Mouse (Mus musculus) urinary bladder, postnatal 25 days (tissue): ENCODE results near the gene Arid5a.

Source experiments
- DNase-seq: peaks from one replicate; pipeline ENCODE4 v3.0.0; 2022; ENCODE audit warnings: low spot score

Gene Arid5a

DNA sequence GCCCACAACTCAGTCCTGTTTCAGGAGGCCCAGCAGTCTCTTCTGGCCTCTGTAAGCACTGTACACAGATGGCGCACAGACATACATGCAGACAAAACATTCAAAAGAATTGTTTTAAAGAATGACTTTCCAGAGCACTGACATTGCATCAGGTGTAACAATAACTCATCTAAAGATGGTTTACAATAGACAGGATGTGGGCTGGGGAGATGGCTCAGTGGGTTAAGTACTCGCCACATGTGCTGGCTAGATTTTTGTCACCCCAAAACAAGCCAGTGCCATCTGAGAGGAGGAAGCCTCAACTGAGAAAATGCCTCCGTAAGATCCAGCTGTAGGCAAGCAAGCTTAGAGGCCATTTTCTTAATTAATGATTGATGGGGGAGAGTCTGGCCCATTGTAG is 13.1 kb upstream of the Arid5a start:
- no peak for DNase-seq

- no peak for DNase-seq
Observed at GRCm38 (mm10) chr1:36296466-36297149, 10.9 kb upstream of the Arid5a start.

DNA sequence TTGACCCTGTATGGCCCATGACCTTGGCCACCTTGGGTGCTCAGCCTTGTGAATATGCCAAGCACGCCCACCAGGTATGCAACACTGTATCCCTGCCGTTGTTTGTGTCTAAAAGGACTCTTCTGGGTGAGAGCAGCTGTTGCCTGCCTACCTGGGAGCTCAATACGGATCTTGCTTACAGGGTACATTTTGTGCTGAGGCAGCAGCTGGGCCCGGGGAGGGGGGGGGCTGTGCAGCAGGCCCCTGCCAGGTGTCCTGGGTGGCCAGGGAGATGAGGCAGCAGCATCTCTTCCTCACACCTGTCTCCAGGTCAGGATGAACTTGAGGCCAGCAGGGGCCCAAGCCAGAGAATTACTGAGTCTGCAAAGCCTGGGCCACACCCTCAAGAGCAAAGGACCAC is 9.4 kb upstream of the Arid5a start:
- no peak for DNase-seq

DNA sequence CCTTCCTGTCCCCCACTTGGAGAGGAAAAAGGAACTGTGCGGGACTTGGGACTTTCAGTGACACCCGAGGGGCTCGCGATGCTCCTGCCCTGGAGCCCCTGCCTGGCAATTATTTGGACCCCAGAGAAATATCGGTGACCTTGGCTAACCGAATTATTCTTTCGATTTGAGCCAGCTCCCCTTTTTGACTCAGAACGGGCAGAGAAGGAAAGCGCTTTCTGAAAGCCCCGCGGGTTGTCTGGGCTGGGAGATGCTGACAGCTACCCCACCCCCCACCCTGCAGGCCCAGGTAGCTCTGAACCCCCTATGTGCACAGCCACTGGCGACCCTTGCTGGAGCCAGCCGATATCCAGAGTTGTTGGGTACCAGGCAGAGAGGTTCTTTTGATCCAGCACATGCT is 8.4 kb upstream of the Arid5a start:
- no peak for DNase-seq

GRCm38 (mm10) chr1:36299676-36300075 is 7.9 kb upstream of the Arid5a start:
- no peak for DNase-seq

- DNase-seq, result no peak
Observed at GRCm38 (mm10) chr1:36300486-36300885, 7.0 kb upstream of the Arid5a start.

GRCm38 (mm10) chr1:36302273-36302672 is 5.3 kb upstream of the Arid5a start:
- no peak for DNase-seq

DNA sequence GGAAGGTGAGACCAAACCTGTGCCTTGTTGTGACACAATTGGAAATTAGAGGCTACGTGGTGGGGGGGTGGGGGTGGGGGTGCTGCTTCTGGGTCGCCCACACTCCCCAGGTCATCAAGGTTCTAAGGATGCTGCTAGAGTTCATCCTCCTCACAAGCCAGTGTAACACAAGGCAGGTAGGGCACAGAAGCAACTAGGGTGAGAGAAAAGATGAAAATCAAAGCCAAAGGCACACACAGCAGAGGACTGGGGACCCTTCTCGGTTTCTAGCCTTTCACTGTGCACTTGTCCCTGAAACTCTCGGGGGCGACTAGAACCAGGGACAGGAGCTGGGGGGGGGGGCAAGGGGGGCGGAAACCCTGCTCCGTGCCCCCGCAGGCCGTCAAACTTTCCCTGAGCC is 4.6 kb upstream of the Arid5a start:
- DNase-seq, result no peak

GRCm38 (mm10) chr1:36303381-36304320 is 3.9 kb upstream of the Arid5a start:
- peak; percentile 63 for DNase-seq

DNA sequence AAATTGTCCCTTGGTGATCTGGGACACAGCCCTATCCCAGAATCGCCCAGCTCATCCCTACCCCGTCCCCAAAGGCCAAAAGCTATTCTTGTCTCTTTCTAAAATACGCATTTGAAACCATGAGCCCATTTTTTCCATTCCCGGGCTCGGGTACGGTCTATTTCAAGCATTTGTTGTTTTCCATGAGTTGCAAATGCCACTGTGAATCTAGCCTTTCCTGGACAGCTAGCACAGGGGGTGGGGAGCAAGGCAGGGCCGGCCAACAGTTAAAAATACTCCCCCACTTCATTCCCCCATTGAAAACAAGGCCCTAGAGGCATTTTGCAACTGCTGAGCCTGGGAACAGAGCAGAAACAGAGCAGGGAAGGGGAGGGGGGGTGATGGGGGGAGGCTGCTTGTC is 2.8 kb upstream of the Arid5a start:
- no peak for DNase-seq

- DNase-seq, result no peak
Observed at GRCm38 (mm10) chr1:36306120-36306519, 1.4 kb upstream of the Arid5a start.

- no peak for DNase-seq
Observed at GRCm38 (mm10) chr1:36307121-36307494, 425 bp upstream of the Arid5a start.

- DNase-seq, result no peak
Observed at GRCm38 (mm10) chr1:36308451-36308901, 943 bp downstream of the Arid5a start.

DNA sequence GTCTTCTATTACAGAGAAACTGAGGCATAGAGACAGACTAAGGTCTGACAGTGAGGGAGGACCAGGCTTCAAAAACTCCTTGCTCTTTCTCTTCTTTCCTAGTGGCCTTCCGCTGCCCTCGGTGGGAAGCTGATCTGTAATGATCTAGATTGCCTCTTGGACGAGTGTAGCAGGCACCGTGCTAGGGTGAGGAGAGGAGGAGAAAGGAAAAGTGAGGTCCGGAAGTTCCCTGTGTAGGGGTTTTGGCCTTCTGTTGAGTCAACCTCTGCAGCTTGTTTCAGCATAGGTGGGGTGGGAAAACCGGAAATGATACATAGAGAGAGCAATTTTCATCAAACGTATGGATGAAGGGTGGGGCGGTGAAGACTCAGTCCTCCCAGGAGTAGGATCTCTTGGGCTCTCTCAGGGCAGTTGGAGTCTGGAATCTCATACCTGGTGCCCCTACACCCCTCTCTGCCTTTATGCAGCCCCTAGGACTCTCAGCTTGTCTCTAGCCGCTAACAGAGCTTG is 1.5 kb downstream of the Arid5a start:
- DNase-seq, result no peak

- no peak for DNase-seq
Observed at GRCm38 (mm10) chr1:36309498-36309901, 2.0 kb downstream of the Arid5a start.

- no peak for DNase-seq
Observed at GRCm38 (mm10) chr1:36314959-36315775, 7.6 kb downstream of the Arid5a start.

- DNase-seq, result no peak
Observed at GRCm38 (mm10) chr1:36315776-36316100, 8.2 kb downstream of the Arid5a start.

GRCm38 (mm10) chr1:36321164-36321563 is 13.6 kb downstream of the Arid5a start:
- no peak for DNase-seq

DNA sequence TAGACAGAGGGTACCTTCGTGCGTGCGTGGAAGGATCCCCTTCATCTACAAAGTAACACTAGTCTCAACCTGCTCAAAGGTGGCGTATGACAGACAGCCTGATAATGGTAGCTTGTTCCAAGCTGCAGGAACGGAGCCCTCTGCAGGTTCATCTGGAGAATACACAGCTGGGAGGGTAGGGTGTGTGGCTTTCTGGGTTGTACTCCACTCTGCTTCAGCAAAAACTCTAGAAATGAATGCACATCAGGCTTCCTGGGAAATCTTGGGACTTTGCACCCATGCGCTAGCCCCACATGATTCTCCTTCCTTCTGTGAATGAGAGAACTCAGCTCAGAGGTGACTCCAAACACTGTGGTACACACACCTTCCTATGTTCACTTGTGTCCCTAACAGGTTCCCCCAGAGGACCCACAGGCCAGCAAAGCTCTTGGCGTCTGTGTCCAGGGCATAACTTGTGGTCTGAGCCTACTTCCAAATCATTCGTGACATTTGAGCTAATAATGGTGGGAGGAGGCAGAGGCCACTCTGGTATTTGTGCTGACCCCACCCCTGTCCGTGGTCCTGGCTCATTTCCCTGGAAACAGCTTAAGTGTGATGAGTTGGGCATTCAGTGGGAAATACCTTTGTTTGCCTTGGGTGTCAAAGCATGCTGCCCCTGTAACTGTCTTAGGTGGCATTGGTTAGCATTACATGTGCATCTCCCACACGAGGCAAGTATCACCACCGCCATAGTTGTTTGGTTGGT is 14.5 kb downstream of the Arid5a start:
- no peak for DNase-seq

DNA sequence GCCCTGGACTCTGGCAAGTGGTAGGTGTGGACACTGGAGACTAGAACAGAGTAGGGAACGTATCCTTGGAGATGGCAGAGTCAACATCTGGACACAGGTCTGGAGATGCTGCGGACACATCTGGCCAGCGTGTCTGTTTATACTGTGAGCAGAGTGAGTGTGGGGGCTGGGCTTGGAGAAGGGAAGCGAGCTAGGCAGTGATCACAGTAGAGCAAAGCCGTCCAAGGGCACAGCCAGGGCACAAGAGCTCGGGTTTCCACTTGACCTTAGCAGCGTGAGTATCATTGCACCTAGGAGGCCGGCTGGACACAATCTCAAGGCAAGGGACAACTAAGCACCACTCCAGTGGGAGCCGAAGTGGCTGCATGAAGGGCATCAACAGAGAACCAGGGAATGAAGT is 15.5 kb downstream of the Arid5a start:
- no peak for DNase-seq

GRCm38 (mm10) chr1:36323746-36324448 is 16.4 kb downstream of the Arid5a start:
- no peak for DNase-seq
